Comparison of ENCODE assay signal across 8 mouse cellular contexts in the genomic region with DNA sequence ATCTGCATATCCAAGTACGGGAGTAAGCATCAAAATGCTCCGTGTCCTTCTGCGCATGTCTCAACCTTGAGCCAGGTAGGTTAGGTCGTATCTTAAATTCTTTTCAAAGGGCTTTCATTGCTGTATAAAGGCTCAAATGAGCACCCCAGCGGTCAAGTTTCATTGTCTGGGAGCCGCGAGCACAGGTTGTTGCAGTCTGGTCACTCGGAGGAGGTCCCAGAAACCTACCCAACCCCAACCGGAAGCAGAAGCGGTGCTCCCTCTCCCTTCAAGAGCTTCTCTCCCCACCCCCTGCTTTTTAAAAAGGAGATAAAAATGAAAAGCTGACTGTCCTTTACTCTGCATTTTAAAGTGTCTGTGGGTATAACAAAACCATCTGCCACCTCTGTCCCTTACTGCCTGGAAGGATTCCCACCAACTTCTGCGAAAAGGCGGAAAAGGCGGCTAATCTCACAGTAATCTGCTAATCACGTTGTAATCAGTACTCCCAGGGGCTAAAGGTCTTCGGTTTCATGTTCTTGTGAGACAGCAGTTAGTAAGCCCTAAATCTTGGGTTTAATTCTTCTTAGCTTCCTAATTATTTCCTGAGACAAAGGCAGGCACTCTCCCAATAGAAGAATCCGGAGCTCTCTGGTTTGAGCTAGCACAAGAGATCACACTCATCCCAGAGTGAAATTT.
DNase-seq lines count a peak whose midpoint lies in the region; ATAC-seq lines count a peak whose summit lies in the region.

No protein-coding gene starts in this region.

- intact Hi-C loops in heart, postnatal 10 days (cut with DNase I): no loop called here

- DNase-seq in heart, postnatal 10 days: no peak
- DNase-seq in induced T-regulatory cell, adult 2 months (ENCODE audit: low read depth): peak; percentile 48
- peak; percentile 47 for DNase-seq in yolk sac, embryonic 10.5 days (ENCODE audit: low spot score)
- DNase-seq in ovary, postnatal 36 days (ENCODE audit: low spot score): no peak
- DNase-seq in gastrocnemius, postnatal 10 days: no peak

- H3K4me2 ChIP-seq in heart, embryonic 14.5 days (ENCODE audit: low read length): peak overlapping the region; percentile 58
- H3K4me2 ChIP-seq in liver, embryonic 12.5 days: peak overlapping the region; percentile 28

- H3K4me3 ChIP-seq in heart, embryonic 14.5 days (ENCODE audit: control insufficient read depth in 1 of 2, insufficient read depth in 1 of 2, low read depth in 1 of 2, low read length in 2 of 2): peak overlapping the region; percentile 17 to 28
- peak overlapping the region; percentile 37 for H3K4me3 ChIP-seq in brown adipose tissue, adult 24 weeks (ENCODE audit: insufficient read depth, low read depth, low read length)
- H3K4me3 ChIP-seq in liver, embryonic 12.5 days: no peak overlapping the region

- ATAC-seq in heart, embryonic 14.5 days (ENCODE audit: insufficient number of reproducible peaks, insufficient read depth, low FRiP score, low read depth): no peak
- no peak for ATAC-seq in liver, embryonic 12.5 days

- H3K9me3 ChIP-seq in heart, embryonic 14.5 days (ENCODE audit: control insufficient read depth, low read length): no peaks in the 10 kb centered on the region
- H3K9me3 ChIP-seq in liver, embryonic 12.5 days (replicated peaks): no peaks in the 10 kb centered on the region

- WGBS in heart, embryonic 14.5 days: 23% methylated on average over 16 of the region's 16 CpGs
- WGBS in liver, embryonic 12.5 days (ENCODE audit: insufficient replicate concordance): 21% methylated on average over 16 of the region's 16 CpGs

- no peaks in the 10 kb centered on the region for H3K4me1 ChIP-seq in heart, embryonic 14.5 days (ENCODE audit: control insufficient read depth in 2 of 2, insufficient read depth in 2 of 2, low read length in 2 of 2)
- H3K4me1 ChIP-seq in brown adipose tissue, adult 24 weeks (ENCODE audit: control insufficient read depth, insufficient read depth, insufficient read length, low read length): no peaks in the 10 kb centered on the region
- no peaks in the 10 kb centered on the region for H3K4me1 ChIP-seq in liver, embryonic 12.5 days

- H3K36me3 ChIP-seq in heart, embryonic 14.5 days (ENCODE audit: control insufficient read depth, insufficient read depth, low read length): no peaks in the 10 kb centered on the region
- no peaks in the 10 kb centered on the region for H3K36me3 ChIP-seq in liver, embryonic 12.5 days

- peaks cover 3% of the 10 kb centered on the region for H3K27me3 ChIP-seq in heart, embryonic 14.5 days (ENCODE audit: control insufficient read depth, insufficient read depth, low read length)
- peaks cover 8% of the 10 kb centered on the region for H3K27me3 ChIP-seq in liver, embryonic 12.5 days (replicated peaks)

- peak overlapping the region; percentile 53; the same call in 1 of the 2 replicates for H3K9ac ChIP-seq in heart, embryonic 14.5 days (ENCODE audit: low read length)
- H3K9ac ChIP-seq in liver, embryonic 12.5 days: no peak overlapping the region

- no peak overlapping the region for H3K27ac ChIP-seq in heart, embryonic 14.5 days (replicated peaks in 1 of 2; ENCODE audit: control insufficient read depth in 1 of 2, insufficient read depth in 1 of 2, low read depth in 2 of 2, low read length in 2 of 2)
- H3K27ac ChIP-seq in brown adipose tissue, adult 24 weeks (replicated peaks; ENCODE audit: low read depth, low read length): no peak overlapping the region
- H3K27ac ChIP-seq in liver, embryonic 12.5 days: no peak overlapping the region

Comparison
In these comparisons a context has a peak if more than half of its experiments do, and no peak if none do; other contexts are left out.
1. DNase-seq: peak in induced T-regulatory cell, adult 2 months (single experiment) and yolk sac, embryonic 10.5 days (single experiment); none in heart, postnatal 10 days (0 of 2), ovary, postnatal 36 days (single experiment) and gastrocnemius, postnatal 10 days (single experiment).